Mouse (Mus musculus) left cerebral cortex, adult 18-20 months (tissue): ENCODE data around the gene Gm17571. TPM values are rescaled to one million over a fixed set of nuclear protein-coding genes. Genes with fewer than 3 reads are reported as not detected.

Source experiments
- DNase-seq, 2 experiments: peaks; one replicate each; pipeline ENCODE4 v3.0.0; 2021 to 2022; ENCODE audit warnings: low spot score in 2 of 2, mixed read lengths in 1 of 2
- long read RNA-seq, 2 experiments: library from polyadenylated mRNA; stranded (forward); transcript quantifications; one replicate each; pipeline ENCODE4 v2.0.0; 2021
- total RNA-seq, 2 experiments: library from RNA; stranded (reverse); gene quantifications; 2 replicates each; pipeline ENCODE4 v1.2.3; 2021

The Gm17571 gene
- not detected for total RNA-seq
- long read RNA-seq, experiment 1, result 0 reads
- long read RNA-seq, experiment 2, result 0 reads

GRCm38 (mm10) chr9:13446703-13447285, at the start of gene Gm17571:
TSS of gene Gm17571 (minus strand) at chr9:13446753.
- DNase-seq, result no peak

GRCm38 (mm10) chr9:13495530-13495929, 49.0 kb upstream of the Gm17571 start:
- DNase-seq, result no peak

GRCm38 (mm10) chr9:13493746-13494145, 47.2 kb upstream of the Gm17571 start:
- DNase-seq, result no peak

GRCm38 (mm10) chr9:13492807-13493206, 46.3 kb upstream of the Gm17571 start:
- DNase-seq, result no peak

- no peak for DNase-seq
Measured at GRCm38 (mm10) chr9:13491854-13492620, 45.5 kb upstream of the Gm17571 start.

- no peak for DNase-seq
Measured at GRCm38 (mm10) chr9:13491107-13491506, 44.6 kb upstream of the Gm17571 start.

GRCm38 (mm10) chr9:13485914-13486313, 39.4 kb upstream of the Gm17571 start:
- DNase-seq, result no peak

- DNase-seq, result peak in 1 of 2 experiments; percentile 15
Measured at GRCm38 (mm10) chr9:13484267-13485240, 38.0 kb upstream of the Gm17571 start.

GRCm38 (mm10) chr9:13483199-13484068, 36.9 kb upstream of the Gm17571 start:
- no peak for DNase-seq

GRCm38 (mm10) chr9:13479275-13479674, 32.7 kb upstream of the Gm17571 start:
- DNase-seq, result no peak

- no peak for DNase-seq
Measured at GRCm38 (mm10) chr9:13474951-13475350, 28.4 kb upstream of the Gm17571 start.

- DNase-seq, result no peak
Measured at GRCm38 (mm10) chr9:13470013-13470412, 23.5 kb upstream of the Gm17571 start.

GRCm38 (mm10) chr9:13468778-13469177, 22.2 kb upstream of the Gm17571 start:
- no peak for DNase-seq

GRCm38 (mm10) chr9:13467745-13468144, 21.2 kb upstream of the Gm17571 start:
- DNase-seq, result no peak

GRCm38 (mm10) chr9:13466816-13467215, 20.3 kb upstream of the Gm17571 start:
- no peak for DNase-seq

GRCm38 (mm10) chr9:13466351-13466750, 19.8 kb upstream of the Gm17571 start:
- DNase-seq, result no peak

GRCm38 (mm10) chr9:13465358-13466020, 18.9 kb upstream of the Gm17571 start:
- no peak for DNase-seq

- DNase-seq, result no peak
Measured at GRCm38 (mm10) chr9:13460926-13461325, 14.4 kb upstream of the Gm17571 start.

GRCm38 (mm10) chr9:13460012-13460411, 13.5 kb upstream of the Gm17571 start:
- DNase-seq, result no peak

- DNase-seq, result no peak
Measured at GRCm38 (mm10) chr9:13459371-13459770, 12.8 kb upstream of the Gm17571 start.
